Mouse (Mus musculus) olfactory bulb, adult 2 months (tissue): ENCODE results near the gene CN725425. TPM values are rescaled to one million over a fixed set of nuclear protein-coding genes. Genes with fewer than 3 reads are reported as not detected.

Experiments
- H3K27ac ChIP-seq: fragments of 200-500 bp; 2 replicates; pipeline ENCODE4 v1.5.1; 2012; ENCODE audit warnings: low read depth, low read length; ENCODE audit not compliant: insufficient read depth
- H3K4me1 ChIP-seq: fragments of 200-500 bp; 2 replicates; pipeline ENCODE4 v1.6.1; 2012; ENCODE audit warnings: low read length; ENCODE audit not compliant: control insufficient read depth, insufficient read depth
- H3K4me3 ChIP-seq: fragments of 200-500 bp; 2 replicates; pipeline ENCODE4 v1.5.1; 2012; ENCODE audit warnings: mild to moderate bottlenecking, low read depth, low read length, moderate library complexity; ENCODE audit not compliant: insufficient read depth
- CTCF ChIP-seq: fragments of 200-500 bp; IDR thresholded peaks from 2 replicates; pipeline ENCODE4 v1.5.1; 2012; ENCODE audit warnings: low read depth, mild to moderate bottlenecking, low read length, moderate library complexity; ENCODE audit not compliant: insufficient read depth
- POLR2A ChIP-seq: fragments of 200-500 bp; IDR thresholded peaks from 2 replicates; pipeline ENCODE4 v1.6.1; 2012; ENCODE audit warnings: mild to moderate bottlenecking, low read depth, low read length, moderate library complexity; ENCODE audit not compliant: insufficient read depth
- WGBS: fragments of 180-500 bp; shearing (Covaris S2); methylation state at CpG from one replicate; pipeline ENCODE4 v1.1.7; 2018; 5-methylcytosine and 5-hydroxymethylcytosine counted together
- polyA plus RNA-seq: library from polyadenylated mRNA; stranded (reverse); fragments of >200 nt; gene quantifications from 2 replicates; pipeline ENCODE4 v1.2.4, GENCODE M21; 2012; ENCODE audit warnings: low replicate concordance; ENCODE audit not compliant: missing spikeins, insufficient read depth, insufficient read length

The CN725425 gene
- polyA plus RNA-seq, 1 experiment = not detected

DNA sequence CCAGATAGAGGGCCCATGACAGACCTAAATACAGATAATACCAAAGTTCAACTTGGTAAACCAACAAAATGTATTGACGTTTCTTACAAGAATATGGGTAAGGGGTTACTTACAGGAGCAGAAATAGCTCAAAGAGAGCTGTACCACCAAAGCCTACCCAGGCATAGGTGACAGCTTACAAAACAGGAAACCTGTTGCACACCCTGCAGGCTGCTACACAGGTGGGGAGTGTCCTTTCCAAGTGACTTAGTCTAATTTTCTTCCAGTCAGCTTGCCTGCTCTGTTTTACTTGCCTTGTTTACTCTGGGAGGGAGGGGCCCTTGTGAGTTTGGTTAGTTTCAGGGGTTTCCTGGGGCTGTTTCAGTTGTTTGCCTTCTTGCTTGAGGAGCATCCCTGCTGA lies 1.5 kb downstream of the CN725425 start:
- H3K27ac ChIP-seq = no peak overlapping the region
- no peaks in the 10 kb centered on the region for H3K4me1 ChIP-seq
- TF ChIP-seq POLR2A (no peak), CTCF (no peak)
- 97% methylated on average over 1 of the region's 1 CpGs for WGBS
- no peak overlapping the region for H3K4me3 ChIP-seq

DNA sequence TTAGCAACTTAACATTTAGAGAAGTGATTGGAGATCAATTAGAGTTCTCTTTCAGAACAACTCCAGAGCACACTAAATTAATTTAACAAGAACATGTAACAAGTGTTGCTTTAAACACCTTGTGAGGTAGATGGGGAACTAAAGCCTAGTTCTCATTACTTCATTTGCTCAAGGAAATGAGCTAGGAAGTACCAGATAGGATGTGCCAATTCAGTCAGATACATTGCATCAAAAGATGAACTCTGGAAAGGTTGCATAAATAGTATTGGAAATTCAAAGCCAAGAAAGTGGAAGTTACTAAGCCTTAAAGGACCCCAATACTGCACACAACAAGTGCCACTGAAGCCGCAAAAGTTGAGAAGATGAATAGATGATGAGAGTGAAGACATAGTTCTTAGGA lies 3.2 kb downstream of the CN725425 start:
- H3K4me1 ChIP-seq = no peaks in the 10 kb centered on the region
- H3K4me3 ChIP-seq = no peak overlapping the region
- H3K27ac ChIP-seq = no peak overlapping the region
- 98% methylated on average over 1 of the region's 1 CpGs for WGBS
- TF ChIP-seq POLR2A (no peak), CTCF (no peak)

DNA sequence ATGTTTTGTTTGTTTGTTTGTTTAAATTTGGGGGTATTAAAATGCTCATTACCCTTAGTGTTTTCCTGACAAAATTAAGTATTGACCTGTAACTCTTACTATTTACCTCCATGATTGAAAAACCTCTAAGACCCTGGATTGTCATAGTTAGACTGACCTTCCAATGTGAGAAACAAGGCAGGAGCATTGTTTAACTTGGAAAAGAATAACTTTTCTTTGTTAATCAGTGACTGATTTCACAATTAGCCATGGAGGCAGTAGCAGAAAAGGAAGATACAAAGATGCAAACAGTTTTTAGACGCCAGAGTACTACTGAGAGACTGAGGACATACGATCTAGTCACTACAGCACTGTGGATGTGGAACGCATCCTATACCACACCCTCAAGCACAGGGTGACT lies 4.2 kb downstream of the CN725425 start:
- H3K27ac ChIP-seq = no peak overlapping the region
- H3K4me1 ChIP-seq = no peaks in the 10 kb centered on the region
- TF ChIP-seq POLR2A (no peak), CTCF (no peak)
- H3K4me3 ChIP-seq = no peak overlapping the region
- whole genome bisulfite sequencing = 92% methylated on average over 3 of the region's 3 CpGs

DNA sequence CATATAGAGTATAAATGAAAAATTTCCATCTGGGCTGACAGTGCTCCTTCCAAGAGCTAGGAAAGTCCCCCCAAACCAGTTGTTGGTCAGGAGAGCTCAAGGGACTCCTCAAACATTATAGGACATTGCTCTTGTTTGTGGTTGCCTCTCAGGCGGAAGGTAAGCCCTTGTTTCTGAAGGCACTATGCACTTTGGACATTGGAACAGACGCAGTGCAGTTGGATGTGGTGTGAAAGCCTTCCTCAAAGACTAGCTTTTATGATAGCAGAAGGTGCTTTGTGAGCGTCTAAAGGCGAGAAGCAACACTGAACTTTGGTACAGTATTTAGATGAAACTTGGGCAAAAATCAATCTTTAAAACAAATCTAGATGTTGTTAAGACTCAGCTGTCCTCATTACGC lies 7.2 kb downstream of the CN725425 start:
- H3K4me1 ChIP-seq = no peaks in the 10 kb centered on the region
- no peak overlapping the region for H3K4me3 ChIP-seq
- TF ChIP-seq CTCF (no peak), POLR2A (no peak)
- no peak overlapping the region for H3K27ac ChIP-seq
- 96% methylated on average over 5 of the region's 5 CpGs for WGBS

DNA sequence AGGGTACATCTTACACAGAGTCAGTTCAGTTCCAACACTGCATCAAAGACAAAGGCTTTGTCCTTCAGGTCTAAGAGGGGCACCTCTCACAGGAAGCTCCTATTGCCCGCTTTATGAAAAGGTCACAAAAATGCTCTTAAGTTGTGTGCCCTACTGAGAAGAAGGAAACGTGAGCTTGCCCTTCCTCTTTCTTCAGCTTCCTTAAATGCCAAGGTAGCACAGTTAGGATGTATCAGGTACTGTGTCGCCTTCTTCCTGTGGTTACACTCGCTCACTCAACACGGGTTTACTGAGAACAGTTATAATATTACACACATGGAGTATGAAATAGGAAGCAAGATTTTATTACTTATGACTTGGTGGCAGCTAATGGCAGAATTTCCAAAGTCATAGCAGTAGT lies 38.0 kb downstream of the CN725425 start:
- no peak for TF ChIP-seq CTCF
- no peak for TF ChIP-seq POLR2A
- no peak overlapping the region for H3K4me3 ChIP-seq
- H3K4me1 ChIP-seq = no peaks in the 10 kb centered on the region
- no peak overlapping the region for H3K27ac ChIP-seq
- WGBS = 85% methylated on average over 5 of the region's 5 CpGs

DNA sequence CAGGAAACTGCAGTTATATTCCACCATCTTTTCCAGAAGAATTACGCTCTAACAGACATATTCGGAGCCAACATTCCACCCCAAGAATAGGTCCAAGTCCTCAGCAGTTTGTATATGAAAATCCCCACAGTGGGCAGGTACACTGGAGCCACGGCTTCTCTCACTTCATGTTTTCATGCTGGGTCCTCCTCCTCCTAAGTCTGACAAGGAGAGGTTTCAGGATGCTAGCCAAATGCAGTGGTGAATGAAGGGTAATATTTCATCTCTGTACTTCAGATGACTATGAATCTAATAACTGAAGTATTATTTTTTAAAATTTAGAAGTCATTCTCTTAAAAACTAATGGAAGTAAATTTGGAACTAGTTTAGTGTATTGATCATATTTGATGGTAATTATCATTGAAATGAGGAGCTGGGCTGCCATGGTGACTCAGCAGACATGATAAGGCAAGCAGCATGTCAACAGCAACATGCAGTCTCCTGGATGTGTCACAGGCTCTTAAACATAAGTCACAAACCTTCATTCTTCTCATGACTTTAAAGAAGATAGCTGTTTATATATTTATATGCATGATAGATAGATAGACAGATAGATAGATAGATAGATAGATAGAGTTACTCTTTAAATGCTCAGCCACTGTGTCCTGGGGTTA lies 41.5 kb downstream of the CN725425 start:
- WGBS = 97% methylated on average over 3 of the region's 3 CpGs
- no peak for TF ChIP-seq POLR2A
- TF ChIP-seq CTCF = no peak
- no peak overlapping the region for H3K27ac ChIP-seq
- no peak overlapping the region for H3K4me3 ChIP-seq
- no peaks in the 10 kb centered on the region for H3K4me1 ChIP-seq

DNA sequence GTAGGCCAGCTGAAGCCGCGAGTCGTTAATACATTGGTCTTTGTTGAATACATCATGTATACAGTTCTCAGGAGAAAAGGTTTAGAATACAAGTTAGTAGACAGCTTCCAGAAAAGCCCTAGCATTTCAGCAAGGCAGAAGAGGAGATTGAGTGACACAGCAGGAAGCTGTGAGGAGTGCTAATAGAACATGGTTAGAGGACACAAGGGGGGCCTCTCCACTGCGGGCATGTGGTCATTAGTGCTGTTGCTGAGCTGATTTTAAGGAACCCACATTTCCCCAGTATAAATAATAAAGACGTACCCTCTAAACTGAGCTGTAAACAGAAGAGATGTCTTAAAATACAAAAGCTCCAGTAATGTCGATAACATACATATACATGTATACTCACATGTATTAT lies 51.5 kb downstream of the CN725425 start:
- Histone ChIP-seq H3K27ac (no peak overlapping the region), H3K4me1 (no peaks in the 10 kb centered on the region), H3K4me3 (no peak overlapping the region)
- TF ChIP-seq CTCF = no peak
- no peak for TF ChIP-seq POLR2A
- 70% methylated on average over 6 of the region's 6 CpGs for WGBS

DNA sequence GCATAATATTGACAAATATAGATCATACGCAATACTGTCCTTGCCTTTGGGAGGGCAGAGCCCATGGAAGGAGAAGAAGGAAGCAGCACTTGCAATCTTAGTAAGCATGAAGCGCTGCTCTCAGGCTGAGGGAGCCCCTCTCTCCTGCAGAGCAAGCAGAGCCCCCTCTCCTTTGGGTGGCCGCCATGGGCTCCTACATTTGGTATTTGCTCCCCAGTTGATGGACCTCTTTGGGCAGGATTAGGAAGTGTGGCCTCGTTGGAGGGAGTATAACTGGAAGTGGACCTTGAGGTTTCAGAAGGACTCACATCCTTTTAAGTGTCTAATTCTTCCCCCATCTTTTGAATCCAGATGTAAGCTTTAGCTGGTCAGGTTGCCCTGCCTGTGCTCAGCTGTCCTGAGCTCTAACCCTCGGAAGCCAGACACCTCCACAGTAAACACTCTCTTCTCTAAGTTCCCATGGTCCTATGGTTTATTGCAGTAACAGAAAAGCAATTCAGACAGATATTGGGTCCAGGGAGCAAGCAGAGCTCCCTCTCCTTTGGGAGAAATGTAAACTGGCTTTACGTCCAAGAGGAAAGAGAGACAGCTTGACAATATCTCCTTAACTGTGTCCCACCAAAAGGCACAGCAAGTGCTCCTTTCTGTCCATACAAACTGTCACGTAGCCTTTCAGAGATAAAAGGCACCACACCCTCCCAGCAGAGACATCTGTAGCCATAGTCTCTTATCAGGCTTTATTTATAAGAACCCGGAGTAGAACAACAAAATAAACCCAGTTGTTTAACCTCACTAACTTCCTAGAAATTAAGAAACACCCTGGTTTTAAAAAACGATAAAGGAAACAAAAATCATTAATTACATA lies 52.5 kb downstream of the CN725425 start:
- no peak overlapping the region for H3K27ac ChIP-seq
- WGBS = 81% methylated on average over 9 of the region's 9 CpGs
- H3K4me3 ChIP-seq = no peak overlapping the region
- no peaks in the 10 kb centered on the region for H3K4me1 ChIP-seq
- TF ChIP-seq POLR2A (no peak), CTCF (no peak)

DNA sequence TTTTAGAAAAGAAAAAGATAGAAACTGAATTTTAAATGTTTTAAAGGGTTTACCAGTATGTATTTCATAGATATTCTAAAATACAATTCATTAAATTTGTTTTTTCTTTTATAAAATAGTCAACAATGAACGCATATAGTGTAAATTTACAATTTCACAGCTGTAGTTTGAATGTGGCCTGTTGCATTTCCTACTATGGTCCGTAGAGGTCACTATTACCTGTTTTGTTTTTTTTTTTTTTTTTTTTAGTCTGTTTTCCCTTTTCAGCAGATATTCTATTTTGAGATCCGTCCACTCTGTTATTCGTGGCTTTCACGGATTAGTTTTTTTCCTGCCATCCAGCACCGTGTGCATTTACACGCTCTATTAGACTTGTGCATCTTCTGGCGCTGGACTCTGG lies 53.7 kb downstream of the CN725425 start:
- 35% methylated on average over 8 of the region's 8 CpGs for WGBS
- no peaks in the 10 kb centered on the region for H3K4me1 ChIP-seq
- no peak overlapping the region for H3K4me3 ChIP-seq
- no peak overlapping the region for H3K27ac ChIP-seq
- TF ChIP-seq CTCF (no peak), POLR2A (no peak)
